Mouse (Mus musculus): ENCODE measurements around the gene Micu2.

DNA sequence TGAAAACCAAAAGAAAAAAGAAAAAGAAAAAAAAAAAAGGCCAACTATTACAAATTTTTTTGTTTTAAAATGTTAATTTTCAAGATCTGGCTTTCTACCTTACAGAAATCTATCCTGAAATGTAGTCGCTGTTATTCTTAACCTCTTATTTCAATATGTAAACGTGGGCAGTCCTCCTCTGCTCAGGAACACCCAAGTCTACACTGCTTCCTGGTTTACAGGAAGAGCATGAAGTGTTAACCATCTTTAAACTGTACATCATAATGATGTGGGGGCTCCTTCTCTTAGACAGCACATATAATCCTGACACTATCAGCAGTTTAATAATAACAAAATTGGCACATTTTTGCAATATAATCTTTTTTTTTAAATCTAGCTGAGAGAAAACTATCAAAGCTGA lies 113.0 kb downstream of the Micu2 start:
- TF ChIP-seq GATA1 (IDR thresholded peaks at IDR 0.05; ENCODE audit: borderline replicate concordance, low read length), result no peak
- TF ChIP-seq FLI1 (IDR thresholded peaks at IDR 0.05; ENCODE audit: low read length), result no peak
